Mouse (Mus musculus) G1E (cell line): ENCODE measurements around the gene Tmem136. TPM values are rescaled to one million over a fixed set of nuclear protein-coding genes. Genes with fewer than 3 reads are reported as not detected.
"Not testable (repeated sequence)": the region's sequence is repeated elsewhere in the genome, so short reads cannot be mapped to it uniquely, and the experiment has no call there.

Source experiments
- ATAC-seq: 2 replicates; pipeline ENCODE4 v1.8.0; 2016; ENCODE audit warnings: mild to moderate bottlenecking; ENCODE audit not compliant: insufficient number of reproducible peaks, poor library complexity, low FRiP score, severe bottlenecking; ENCODE audit errors: extremely low read depth
- DNase-seq: peaks from one replicate; pipeline ENCODE4 v3.0.0; 2012; ENCODE audit warnings: low spot score
- H3K27me3 ChIP-seq: 2 replicates; pipeline ENCODE4 v1.6.1; 2012; ENCODE audit warnings: mild to moderate bottlenecking, low read length, inconsistent platforms; ENCODE audit not compliant: insufficient read depth
- H3K36me3 ChIP-seq: replicated peaks from 2 replicates; pipeline ENCODE3; 2012; ENCODE audit warnings: mild to moderate bottlenecking, inconsistent platforms
- H3K4me1 ChIP-seq: 2 replicates; pipeline ENCODE4 v1.6.1; 2012; ENCODE audit warnings: low read depth, low read length, inconsistent platforms, mixed read lengths; ENCODE audit not compliant: insufficient read depth
- H3K4me3 ChIP-seq: 2 replicates; pipeline ENCODE4 v1.5.1; 2012; ENCODE audit warnings: low read depth, mild to moderate bottlenecking, inconsistent platforms, low read length, moderate library complexity, mixed read lengths
- H3K9me3 ChIP-seq: replicated peaks from 2 replicates; pipeline ENCODE4 v1.6.1; 2012; ENCODE audit warnings: inconsistent platforms
- CTCF ChIP-seq: IDR thresholded peaks from 2 replicates; pipeline ENCODE4 v1.5.1; 2012; ENCODE audit warnings: low read depth, low read length, inconsistent platforms, mixed read lengths
- GATA1 ChIP-seq: IDR thresholded peaks from 2 replicates; pipeline ENCODE4 v1.6.1; 2012; ENCODE audit warnings: borderline replicate concordance, low read length, inconsistent platforms, mixed read lengths
- GATA2 ChIP-seq: IDR thresholded peaks from 2 replicates; pipeline ENCODE4 v1.6.1; 2012; ENCODE audit warnings: low read depth, low read length, inconsistent platforms, borderline replicate concordance
- POLR2AphosphoS5 ChIP-seq: IDR thresholded peaks from 2 replicates; pipeline ENCODE4 v1.6.1; 2012; ENCODE audit warnings: low read depth, low read length, inconsistent platforms; ENCODE audit not compliant: insufficient replicate concordance
- TAL1 ChIP-seq: conservative IDR thresholded peaks from 2 replicates; pipeline ENCODE4 v1.6.1; 2012; ENCODE audit warnings: low read depth, low read length, inconsistent platforms, mixed read lengths
- polyA plus RNA-seq: library from polyadenylated mRNA; stranded (reverse); fragments of >175 nt; gene quantifications from 2 replicates; pipeline ENCODE4 v1.2.3, GENCODE M21; 2012
- total RNA-seq, 2 experiments: library from RNA; stranded (forward) in 1 of 2; stranded (reverse) in 1 of 2; fragments of 200-1000 nt in 1 of 2; fragments of >200 nt in 1 of 2; fragmentation: Nextera tagmentation in 1 of 2; gene quantifications; 2 replicates each; pipeline ENCODE4 v1.2.3; 2014 to 2017

Gene Tmem136
- total and polyA plus RNA-seq, 3 experiments, result 0.39 to 11.4 (median 2.0) TPM

- ATAC-seq (no peak), DNase-seq (no peak)
- no peak overlapping the region for H3K4me3 ChIP-seq
- no peaks in the 10 kb centered on the region for H3K9me3 ChIP-seq
- no peaks in the 10 kb centered on the region for H3K36me3 ChIP-seq
- peaks cover 25% of the 10 kb centered on the region for H3K4me1 ChIP-seq
- peaks cover 26% of the 10 kb centered on the region for H3K27me3 ChIP-seq
- TF ChIP-seq GATA2, result no peak
- TF ChIP-seq POLR2AphosphoS5, result no peak
- TF ChIP-seq GATA1, result no peak
- no peak for TF ChIP-seq TAL1
- no peak for TF ChIP-seq CTCF
Measured at GRCm38 (mm10) chr9:43127101-43127787, 10.9 kb upstream of the Tmem136 start.

GRCm38 (mm10) chr9:43122379-43122778, 6.0 kb upstream of the Tmem136 start:
- Histone ChIP-seq H3K4me1 (peaks cover 8% of the 10 kb centered on the region), H3K9me3 (no peaks in the 10 kb centered on the region), H3K27me3 (peaks cover 14% of the 10 kb centered on the region), H3K4me3 (no peak overlapping the region), H3K36me3 (no peaks in the 10 kb centered on the region)
- ATAC-seq (no peak), DNase-seq (no peak)
- TF ChIP-seq GATA2 (no peak), POLR2AphosphoS5 (no peak), CTCF (no peak), TAL1 (no peak), GATA1 (no peak)

DNA sequence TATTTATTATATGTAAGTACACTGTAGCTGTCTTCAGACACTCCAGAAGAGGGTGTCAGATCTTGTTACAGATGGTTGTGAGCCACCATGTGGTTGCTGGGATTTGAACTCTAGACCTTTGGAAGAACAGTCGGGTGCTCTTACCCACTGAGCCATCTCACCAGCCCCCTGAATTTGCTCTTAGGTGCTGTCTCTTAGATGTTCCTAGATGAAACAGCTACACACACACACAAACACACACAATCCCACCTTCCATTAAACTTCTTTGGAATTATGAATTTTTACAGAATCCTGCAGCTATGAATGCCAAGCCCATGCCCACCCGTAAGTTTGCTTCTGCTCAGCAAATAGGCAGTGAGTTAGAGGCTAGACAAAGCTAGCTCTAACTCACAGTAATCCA, 5.6 kb upstream of the Tmem136 start:
- ATAC-seq, H3K9me3 ChIP-seq, H3K4me3 ChIP-seq, H3K36me3 ChIP-seq, DNase-seq: not testable (repeated sequence)
- Histone ChIP-seq H3K4me1 (peaks cover 10% of the 10 kb centered on the region), H3K27me3 (peaks cover 10% of the 10 kb centered on the region)

GRCm38 (mm10) chr9:43116997-43117336, 597 bp upstream of the Tmem136 start:
- ATAC-seq (no peak; the same call in 1 of the 2 replicates), DNase-seq (no peak)
- Histone ChIP-seq H3K9me3 (no peaks in the 10 kb centered on the region), H3K4me1 (peaks cover 33% of the 10 kb centered on the region), H3K36me3 (no peaks in the 10 kb centered on the region), H3K4me3 (no peak overlapping the region; the same call in 1 of the 2 replicates), H3K27me3 (peaks cover 3% of the 10 kb centered on the region; the same call in 1 of the 2 replicates)
- TF ChIP-seq GATA1, result no peak
- no peak for TF ChIP-seq POLR2AphosphoS5
- TF ChIP-seq CTCF, result no peak
- no peak for TF ChIP-seq TAL1
- TF ChIP-seq GATA2, result no peak

GRCm38 (mm10) chr9:43115431-43116133, 788 bp downstream of the Tmem136 start:
- peaks cover 3% of the 10 kb centered on the region; the same call in 1 of the 2 replicates for H3K27me3 ChIP-seq
- peaks cover 37% of the 10 kb centered on the region for H3K4me1 ChIP-seq
- ATAC-seq (no peak), DNase-seq (no peak)
- no peaks in the 10 kb centered on the region for H3K9me3 ChIP-seq
- peaks cover 10% of the 10 kb centered on the region for H3K36me3 ChIP-seq
- no peak for TF ChIP-seq TAL1
- no peak for TF ChIP-seq CTCF
- TF ChIP-seq POLR2AphosphoS5, result no peak
- no peak for TF ChIP-seq GATA2
- no peak for TF ChIP-seq GATA1
- peak overlapping the region; percentile 72 for H3K4me3 ChIP-seq

- H3K9me3 ChIP-seq, result no peaks in the 10 kb centered on the region
- H3K27me3 ChIP-seq, result peaks cover 3% of the 10 kb centered on the region; the same call in 1 of the 2 replicates
- no peak overlapping the region for H3K4me3 ChIP-seq
- peaks cover 15% of the 10 kb centered on the region for H3K36me3 ChIP-seq
- ATAC-seq, result no peak
- DNase-seq, result no peak
- H3K4me1 ChIP-seq, result peaks cover 32% of the 10 kb centered on the region
- TF ChIP-seq GATA2, result no peak
- TF ChIP-seq POLR2AphosphoS5, result no peak
- no peak for TF ChIP-seq TAL1
- TF ChIP-seq GATA1, result no peak
- TF ChIP-seq CTCF, result no peak
Measured at GRCm38 (mm10) chr9:43114833-43115232, 1.5 kb downstream of the Tmem136 start.
